Mouse (Mus musculus) erythroblast, embryonic 14.5 days (primary cell): ENCODE measurements at regions not wholly inside any gene's neighbourhood (a gene's known extent, or its start where the extent isn't known, plus 50 kb on each side); places are given as distances from the start of the nearest gene placed in this dataset.
"Not testable (repeated sequence)": the region's sequence is repeated elsewhere in the genome, so short reads cannot be mapped to it uniquely, and the experiment has no call there.

Experiments
- H3K27me3 ChIP-seq: 2 replicates; pipeline ENCODE4 v1.6.1; 2012; ENCODE audit warnings: inconsistent platforms; ENCODE audit not compliant: control insufficient read depth
- H3K36me3 ChIP-seq: 2 replicates; pipeline ENCODE4 v1.6.1; 2012; ENCODE audit warnings: mild to moderate bottlenecking, inconsistent platforms; ENCODE audit not compliant: control insufficient read depth
- H3K4me1 ChIP-seq: 2 replicates; pipeline ENCODE4 v1.6.1; 2012; ENCODE audit warnings: inconsistent platforms; ENCODE audit not compliant: control insufficient read depth
- H3K4me3 ChIP-seq: replicated peaks from 2 replicates; pipeline ENCODE3; 2012; ENCODE audit warnings: moderate library complexity, mild to moderate bottlenecking, inconsistent platforms
- H3K9me3 ChIP-seq: 2 replicates; pipeline ENCODE4 v1.6.1; 2012; ENCODE audit warnings: low read length, inconsistent platforms, mixed read lengths; ENCODE audit not compliant: control insufficient read depth
- TAL1 ChIP-seq: IDR thresholded peaks from 3 replicates; pipeline ENCODE4 v1.6.1; 2012; ENCODE audit warnings: low read length, inconsistent platforms, mixed read lengths

- H3K4me3 ChIP-seq, H3K4me1 ChIP-seq, H3K27me3 ChIP-seq, H3K36me3 ChIP-seq: not testable (repeated sequence)
- H3K9me3 ChIP-seq, result peaks cover 12% of the 10 kb centered on the region
Measured at GRCm38 (mm10) chr12:17852138-17852537, 161.5 kb downstream of the Hpcal1 start.

DNA sequence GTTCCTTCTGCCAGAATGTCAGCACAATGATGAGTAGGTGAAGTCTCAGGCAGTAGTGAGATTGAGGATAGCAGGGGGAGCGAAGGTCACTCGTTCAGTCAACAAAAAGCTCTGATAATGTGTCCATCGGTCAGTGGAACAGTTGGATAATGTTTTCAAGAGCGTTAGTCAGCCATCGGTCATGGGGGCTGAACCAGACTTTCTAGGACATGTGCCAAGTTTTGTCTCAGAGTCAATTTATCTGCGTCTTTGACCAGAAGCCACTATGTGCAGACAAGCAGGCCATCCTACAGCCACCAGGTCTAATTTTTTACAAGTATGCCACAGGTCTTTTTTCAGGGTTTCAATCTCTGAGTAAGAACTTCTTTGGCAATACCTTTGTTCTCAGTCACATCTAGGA lies 181.8 kb downstream of the Hpcal1 start:
- H3K36me3 ChIP-seq, H3K9me3 ChIP-seq, H3K4me3 ChIP-seq, H3K4me1 ChIP-seq, H3K27me3 ChIP-seq: not testable (repeated sequence)

GRCm38 (mm10) chr12:17881371-17882116 lies 190.9 kb downstream of the Hpcal1 start:
- Histone ChIP-seq H3K4me1 (peaks cover 6% of the 10 kb centered on the region), H3K4me3 (peak overlapping the region; percentile 61), H3K36me3 (no peaks in the 10 kb centered on the region), H3K27me3 (peaks cover 7% of the 10 kb centered on the region), H3K9me3 (peaks cover 4% of the 10 kb centered on the region; the same call in 1 of the 2 replicates)
- TF ChIP-seq TAL1, result no peak

- not testable (repeated sequence) for H3K9me3 ChIP-seq, H3K4me1 ChIP-seq, H3K36me3 ChIP-seq, H3K27me3 ChIP-seq
- H3K4me3 ChIP-seq, result peak overlapping the region; percentile 61
Measured at GRCm38 (mm10) chr12:17882117-17883116, 191.8 kb downstream of the Hpcal1 start.

- not testable (repeated sequence) for H3K4me1 ChIP-seq, H3K36me3 ChIP-seq, H3K27me3 ChIP-seq, H3K4me3 ChIP-seq
- peaks cover 12% of the 10 kb centered on the region for H3K9me3 ChIP-seq
Measured at GRCm38 (mm10) chr12:17891663-17892310, 201.1 kb downstream of the Hpcal1 start.

- not testable (repeated sequence) for H3K4me1 ChIP-seq, H3K27me3 ChIP-seq, H3K9me3 ChIP-seq, H3K36me3 ChIP-seq, H3K4me3 ChIP-seq
Measured at GRCm38 (mm10) chr12:17913058-17913457, 222.4 kb downstream of the Hpcal1 start.
